Mouse (Mus musculus): ENCODE data around the gene Nppb. TPM values are rescaled to one million over a fixed set of nuclear protein-coding genes. Genes with fewer than 3 reads are reported as not detected.

Nppb gene
- polyA plus RNA-seq, 1 experiment = not detected

DNA sequence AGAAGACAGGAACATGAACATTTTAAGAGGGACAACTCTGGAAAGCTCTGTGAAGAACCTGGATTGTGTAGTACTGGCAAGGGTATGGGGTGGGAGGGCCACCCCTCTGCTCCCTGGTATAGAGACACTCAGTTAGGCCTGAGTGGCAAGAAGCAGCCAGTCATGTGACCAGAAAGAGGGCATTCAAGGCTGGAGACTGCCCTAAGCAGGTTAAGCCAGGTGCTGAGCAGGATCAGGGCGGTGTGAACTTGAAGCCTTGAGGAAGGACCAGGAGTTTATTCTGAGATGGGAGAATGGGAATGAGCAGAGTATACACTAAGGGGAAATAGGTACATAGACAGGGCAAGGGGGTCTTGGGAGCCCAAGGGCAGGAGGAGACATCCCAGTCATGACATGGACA lies 42.6 kb upstream of the Nppb start:
- DNase-seq (ENCODE audit: low read depth) = no peak
- no peak for TF ChIP-seq CTCF (IDR thresholded peaks at IDR 0.05; ENCODE audit: borderline replicate concordance, extremely low read depth, insufficient read depth, insufficient read length)
- no peak for TF ChIP-seq POLR2A (IDR thresholded peaks at IDR 0.05; ENCODE audit: borderline replicate concordance, extremely low read depth, insufficient read depth, insufficient read length, poor library complexity, severe bottlenecking)

DNA sequence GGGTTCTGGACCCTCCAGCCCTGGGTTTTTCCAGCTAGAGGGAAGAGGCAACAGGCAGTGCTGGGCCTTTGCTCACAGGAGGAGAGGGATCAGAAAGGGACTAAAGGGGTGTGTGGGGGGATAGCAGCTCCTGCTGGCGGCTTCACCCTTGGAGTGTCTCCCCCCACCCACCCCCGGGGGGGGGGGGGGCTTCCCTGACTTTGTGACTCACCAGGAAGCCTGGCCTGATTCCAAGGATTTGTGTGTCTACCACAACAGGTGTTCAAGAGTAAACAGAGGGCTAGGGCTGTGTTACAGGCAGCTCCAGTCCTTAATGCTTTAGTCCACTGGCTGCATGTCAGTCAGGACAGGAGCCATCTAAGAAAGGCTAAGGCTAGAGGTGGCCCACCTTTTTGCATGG lies 38.1 kb upstream of the Nppb start:
- DNase-seq (ENCODE audit: low read depth) = no peak
- TF ChIP-seq CTCF (IDR thresholded peaks at IDR 0.05; ENCODE audit: borderline replicate concordance, extremely low read depth, insufficient read depth, insufficient read length) = no peak
- TF ChIP-seq POLR2A (IDR thresholded peaks at IDR 0.05; ENCODE audit: borderline replicate concordance, extremely low read depth, insufficient read depth, insufficient read length, poor library complexity, severe bottlenecking) = no peak

DNA sequence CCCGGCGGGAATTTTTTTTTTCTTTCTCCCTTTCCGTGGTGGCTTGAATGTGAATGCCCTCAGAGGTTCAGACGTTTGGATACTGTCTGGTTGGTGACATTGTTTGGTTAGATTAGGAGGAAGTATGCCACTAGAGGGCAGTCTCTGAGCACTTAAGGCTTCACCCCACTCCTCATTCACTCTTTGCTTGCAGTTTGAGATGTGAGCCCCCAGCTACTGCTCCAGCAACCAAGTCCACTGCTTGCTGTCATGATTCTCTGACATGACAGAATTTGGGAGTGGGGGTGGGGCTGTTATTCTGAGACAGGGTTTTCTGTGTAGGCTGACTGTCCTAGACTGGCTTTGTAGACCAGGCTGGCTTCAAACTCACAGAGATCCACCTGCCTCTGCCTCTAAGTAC lies 32.0 kb upstream of the Nppb start:
- DNase-seq (ENCODE audit: low read depth) = peak; percentile 73
- TF ChIP-seq POLR2A (IDR thresholded peaks at IDR 0.05; ENCODE audit: borderline replicate concordance, extremely low read depth, insufficient read depth, insufficient read length, poor library complexity, severe bottlenecking) (no peak), CTCF (IDR thresholded peaks at IDR 0.05; ENCODE audit: borderline replicate concordance, extremely low read depth, insufficient read depth, insufficient read length) (peak; percentile 59; the same call in 1 of the 2 replicates)

DNA sequence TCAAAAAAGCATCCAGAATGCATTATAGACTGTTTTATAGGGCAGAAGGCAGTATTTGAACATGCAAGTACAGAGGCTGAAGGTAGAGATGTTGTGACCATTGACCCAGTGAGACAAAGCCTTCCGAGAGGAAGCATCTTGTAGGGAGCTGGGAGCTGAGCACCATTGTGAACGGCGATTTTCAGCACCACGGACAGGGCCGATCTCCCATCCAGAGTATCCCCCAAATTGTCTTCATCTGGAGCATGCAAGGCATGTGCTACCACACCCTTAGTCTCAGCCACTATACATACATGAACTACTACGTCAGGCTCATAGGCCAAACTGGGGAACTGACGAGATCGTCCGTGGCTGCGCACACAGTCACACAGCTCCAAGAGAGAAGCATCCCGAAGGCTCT lies 28.4 kb upstream of the Nppb start:
- peak; percentile 13 for DNase-seq (ENCODE audit: low read depth)
- TF ChIP-seq CTCF (IDR thresholded peaks at IDR 0.05; ENCODE audit: borderline replicate concordance, extremely low read depth, insufficient read depth, insufficient read length) (no peak), POLR2A (IDR thresholded peaks at IDR 0.05; ENCODE audit: borderline replicate concordance, extremely low read depth, insufficient read depth, insufficient read length, poor library complexity, severe bottlenecking) (no peak)

DNA sequence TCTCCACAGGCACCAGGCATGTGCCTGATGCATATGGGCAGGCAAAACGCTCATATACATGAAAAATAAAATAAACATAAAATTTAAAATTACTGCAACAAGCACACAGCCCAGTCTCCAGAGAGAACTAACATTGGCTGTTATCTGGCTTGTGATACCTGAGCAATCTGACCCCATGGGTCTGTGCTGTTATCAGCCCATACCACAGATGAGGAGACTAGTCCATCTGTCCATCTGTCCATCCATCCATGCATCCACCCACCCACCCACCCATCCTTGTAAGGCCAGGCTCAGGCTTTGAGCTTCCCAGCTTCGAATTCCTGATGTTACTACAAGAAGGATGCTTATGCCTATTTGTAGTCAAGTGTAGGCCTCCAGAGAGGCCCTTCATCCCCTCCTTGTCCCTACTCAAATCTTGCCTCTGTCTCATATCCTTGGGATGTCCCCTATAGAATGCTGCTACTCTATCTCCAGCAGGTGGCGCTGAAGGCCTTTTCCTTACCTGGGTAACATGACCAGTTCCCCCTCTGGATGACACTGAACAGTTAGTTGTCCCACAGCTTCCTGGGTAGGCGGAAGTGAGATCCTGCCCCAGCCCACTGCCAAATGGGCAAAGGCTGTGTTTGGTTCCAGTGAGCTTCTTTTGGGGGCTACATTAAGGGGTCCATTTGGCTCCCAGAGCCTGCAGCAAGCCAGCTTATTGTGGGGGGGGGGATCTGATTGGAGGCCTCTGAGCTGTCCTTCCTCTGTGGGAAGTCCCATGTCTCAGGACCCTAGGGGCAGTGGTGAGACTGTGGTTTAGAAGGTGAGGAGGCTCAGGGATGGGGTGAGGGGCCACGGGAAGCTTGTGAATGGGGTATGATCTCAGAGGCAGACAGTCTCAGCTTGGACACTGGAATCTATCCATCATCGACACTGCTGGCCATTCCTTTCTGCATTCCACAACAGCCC lies 25.4 kb upstream of the Nppb start:
- no peak for TF ChIP-seq POLR2A (IDR thresholded peaks at IDR 0.05; ENCODE audit: borderline replicate concordance, extremely low read depth, insufficient read depth, insufficient read length, poor library complexity, severe bottlenecking)
- TF ChIP-seq CTCF (IDR thresholded peaks at IDR 0.05; ENCODE audit: borderline replicate concordance, extremely low read depth, insufficient read depth, insufficient read length) = peak; percentile 79; the same call in 1 of the 2 replicates
- peak; percentile 83 for DNase-seq (ENCODE audit: low read depth)

DNA sequence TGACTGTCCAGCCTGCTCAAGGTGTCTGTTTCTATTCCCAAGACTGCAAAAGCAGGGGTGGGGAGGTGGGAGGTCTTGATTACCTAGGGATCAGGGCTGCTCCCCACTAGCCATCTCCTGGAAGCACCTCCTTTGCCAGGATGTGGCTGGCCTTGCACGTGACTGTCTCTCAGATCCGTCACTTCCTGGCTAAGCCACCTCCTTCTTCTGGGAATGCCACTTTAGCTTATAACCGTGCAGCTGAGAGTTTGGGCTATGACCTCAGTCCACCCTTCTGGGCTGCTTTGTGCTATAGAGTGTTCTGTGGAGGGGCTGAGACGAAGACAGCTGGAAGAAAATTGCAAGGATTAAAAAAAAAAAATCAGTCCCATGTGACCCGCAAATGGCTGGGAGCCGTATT lies 22.8 kb upstream of the Nppb start:
- no peak for TF ChIP-seq POLR2A (IDR thresholded peaks at IDR 0.05; ENCODE audit: borderline replicate concordance, extremely low read depth, insufficient read depth, insufficient read length, poor library complexity, severe bottlenecking)
- no peak for TF ChIP-seq CTCF (IDR thresholded peaks at IDR 0.05; ENCODE audit: borderline replicate concordance, extremely low read depth, insufficient read depth, insufficient read length)
- no peak for DNase-seq (ENCODE audit: low read depth)

DNA sequence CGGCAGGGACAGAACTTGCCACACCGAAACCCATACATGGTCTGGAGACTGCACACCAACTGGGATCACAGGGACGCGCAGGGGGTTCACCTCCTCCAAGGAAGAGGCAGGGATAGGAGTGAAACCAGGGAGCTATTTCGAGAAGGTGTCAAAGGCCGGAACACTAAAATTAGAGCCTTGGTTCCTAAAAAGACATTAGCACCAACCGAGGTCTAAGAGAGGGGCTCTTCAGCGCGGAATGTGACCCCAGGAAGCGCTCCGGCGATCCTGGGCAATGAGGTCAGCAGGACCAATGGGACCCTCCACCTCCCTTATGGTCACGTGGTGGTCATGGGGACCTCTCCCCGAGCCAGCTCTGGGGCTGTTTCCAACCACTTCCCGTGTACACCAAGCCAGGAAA lies 22.0 kb upstream of the Nppb start:
- DNase-seq (ENCODE audit: low read depth) = no peak
- TF ChIP-seq CTCF (IDR thresholded peaks at IDR 0.05; ENCODE audit: borderline replicate concordance, extremely low read depth, insufficient read depth, insufficient read length) = no peak
- no peak for TF ChIP-seq POLR2A (IDR thresholded peaks at IDR 0.05; ENCODE audit: borderline replicate concordance, extremely low read depth, insufficient read depth, insufficient read length, poor library complexity, severe bottlenecking)

DNA sequence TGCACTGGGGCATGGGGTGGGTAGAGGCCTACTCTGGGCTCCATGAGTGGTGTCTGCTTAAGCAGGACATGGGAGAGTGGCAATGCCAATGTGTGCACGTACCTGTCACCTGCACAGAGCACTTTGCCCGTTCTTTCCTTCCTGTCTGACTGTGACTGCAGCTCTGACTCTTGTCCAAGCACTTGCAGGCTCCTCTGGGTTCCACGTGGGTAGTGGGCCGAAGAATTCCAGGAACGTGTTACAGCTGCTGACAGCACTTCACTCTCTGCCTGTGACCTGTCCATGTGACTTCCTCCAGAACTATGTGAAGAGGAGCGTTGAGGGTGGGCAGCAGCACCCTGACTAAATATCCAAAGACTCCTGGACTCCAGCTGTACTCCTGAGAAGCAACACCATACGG lies 19.9 kb upstream of the Nppb start:
- DNase-seq (ENCODE audit: low read depth) = no peak
- TF ChIP-seq CTCF (IDR thresholded peaks at IDR 0.05; ENCODE audit: borderline replicate concordance, extremely low read depth, insufficient read depth, insufficient read length) (no peak), POLR2A (IDR thresholded peaks at IDR 0.05; ENCODE audit: borderline replicate concordance, extremely low read depth, insufficient read depth, insufficient read length, poor library complexity, severe bottlenecking) (no peak)

DNA sequence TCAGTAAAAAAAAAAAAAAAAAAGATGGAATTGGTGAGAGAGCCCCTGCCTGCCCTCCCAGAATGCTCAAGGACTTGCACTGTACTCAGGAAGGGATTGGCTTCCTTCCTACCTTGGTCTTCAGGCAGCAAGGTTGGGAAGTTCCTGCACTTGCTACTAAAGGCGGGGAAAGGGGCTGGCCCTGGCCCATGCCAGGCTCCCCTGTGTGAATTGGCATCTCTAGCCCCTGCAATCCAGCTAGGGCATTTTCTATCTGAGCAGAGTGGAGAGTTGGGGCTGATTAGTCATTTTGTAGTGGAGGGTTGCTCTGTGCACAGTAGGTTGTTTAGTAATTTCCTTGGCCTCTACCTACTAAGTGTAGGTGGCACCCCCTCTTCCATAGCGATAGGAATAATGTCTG lies 16.8 kb upstream of the Nppb start:
- no peak for TF ChIP-seq POLR2A (IDR thresholded peaks at IDR 0.05; ENCODE audit: borderline replicate concordance, extremely low read depth, insufficient read depth, insufficient read length, poor library complexity, severe bottlenecking)
- TF ChIP-seq CTCF (IDR thresholded peaks at IDR 0.05; ENCODE audit: borderline replicate concordance, extremely low read depth, insufficient read depth, insufficient read length) = no peak
- DNase-seq (ENCODE audit: low read depth) = no peak

DNA sequence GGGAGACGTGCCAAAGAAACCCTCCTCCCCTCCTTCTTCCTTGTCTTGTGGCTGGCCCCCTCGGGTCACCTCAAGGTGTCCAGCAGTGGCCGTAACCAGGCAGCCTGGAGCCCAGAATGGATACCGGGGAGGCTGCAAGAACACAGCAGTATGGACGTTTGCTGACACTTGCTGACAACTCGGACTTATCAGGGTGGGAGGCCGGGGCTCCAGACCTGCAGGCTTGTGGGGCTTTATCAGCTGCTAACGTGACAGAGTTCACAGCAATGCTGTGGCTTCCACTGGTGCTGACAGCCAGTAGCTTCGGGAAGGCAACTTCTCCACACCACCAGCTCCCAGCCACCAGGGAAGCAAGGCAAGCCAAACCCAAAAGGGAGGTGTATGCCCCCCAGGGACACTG lies 16.3 kb upstream of the Nppb start:
- no peak for DNase-seq (ENCODE audit: low read depth)
- TF ChIP-seq CTCF (IDR thresholded peaks at IDR 0.05; ENCODE audit: borderline replicate concordance, extremely low read depth, insufficient read depth, insufficient read length) (no peak), POLR2A (IDR thresholded peaks at IDR 0.05; ENCODE audit: borderline replicate concordance, extremely low read depth, insufficient read depth, insufficient read length, poor library complexity, severe bottlenecking) (no peak)

DNA sequence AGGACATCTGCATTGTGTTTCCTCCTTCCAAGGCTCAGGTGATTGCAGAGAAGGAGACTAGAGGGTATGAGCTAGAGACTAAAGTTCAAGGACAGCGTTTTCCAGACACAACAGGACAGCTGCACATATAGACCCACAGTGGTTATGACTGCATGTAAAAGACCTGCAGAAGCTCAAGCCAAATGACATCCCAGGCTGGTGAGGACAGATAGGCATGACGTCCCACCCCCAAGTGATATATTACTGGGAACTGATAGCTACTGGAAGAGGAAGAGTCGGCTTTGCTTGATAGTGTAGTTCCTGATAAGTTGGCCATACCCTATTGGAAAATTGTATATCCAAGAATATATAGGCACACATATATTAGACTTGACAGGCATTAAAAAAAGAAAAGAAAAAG lies 9.4 kb upstream of the Nppb start:
- TF ChIP-seq POLR2A (IDR thresholded peaks at IDR 0.05; ENCODE audit: borderline replicate concordance, extremely low read depth, insufficient read depth, insufficient read length, poor library complexity, severe bottlenecking) (no peak), CTCF (IDR thresholded peaks at IDR 0.05; ENCODE audit: borderline replicate concordance, extremely low read depth, insufficient read depth, insufficient read length) (no peak)
- no peak for DNase-seq (ENCODE audit: low read depth)

DNA sequence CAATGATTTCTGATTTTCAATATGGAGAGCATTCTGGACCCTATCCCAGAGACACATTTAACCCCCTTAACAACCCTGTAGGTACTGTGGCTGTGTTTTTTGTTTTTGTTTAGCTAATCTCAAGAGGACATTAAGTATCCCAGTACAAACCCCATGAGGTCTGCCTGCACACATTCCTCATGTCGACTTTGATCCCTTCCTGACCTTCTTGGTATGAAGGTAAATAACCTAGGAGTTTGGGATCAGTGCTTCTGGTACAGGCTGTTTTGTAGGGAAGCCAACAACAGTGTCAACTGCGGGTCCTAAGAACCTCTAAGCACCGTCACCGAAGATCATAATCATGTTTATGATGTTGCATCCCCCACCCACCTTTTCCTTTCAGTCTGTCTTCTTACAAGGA lies 7.9 kb upstream of the Nppb start:
- no peak for DNase-seq (ENCODE audit: low read depth)
- no peak for TF ChIP-seq POLR2A (IDR thresholded peaks at IDR 0.05; ENCODE audit: borderline replicate concordance, extremely low read depth, insufficient read depth, insufficient read length, poor library complexity, severe bottlenecking)
- no peak for TF ChIP-seq CTCF (IDR thresholded peaks at IDR 0.05; ENCODE audit: borderline replicate concordance, extremely low read depth, insufficient read depth, insufficient read length)
